Mouse (Mus musculus): Measurements from ENCODE around the gene Med8. TPM values are rescaled to one million over a fixed set of nuclear protein-coding genes. Genes with fewer than 3 reads are reported as not detected.
A peak's percentile ranks its signal among the peaks of the same experiment; 100 is the strongest.

Med8 gene
- polyA plus RNA-seq, 1 experiment from 2014 or later = 105 TPM

DNA sequence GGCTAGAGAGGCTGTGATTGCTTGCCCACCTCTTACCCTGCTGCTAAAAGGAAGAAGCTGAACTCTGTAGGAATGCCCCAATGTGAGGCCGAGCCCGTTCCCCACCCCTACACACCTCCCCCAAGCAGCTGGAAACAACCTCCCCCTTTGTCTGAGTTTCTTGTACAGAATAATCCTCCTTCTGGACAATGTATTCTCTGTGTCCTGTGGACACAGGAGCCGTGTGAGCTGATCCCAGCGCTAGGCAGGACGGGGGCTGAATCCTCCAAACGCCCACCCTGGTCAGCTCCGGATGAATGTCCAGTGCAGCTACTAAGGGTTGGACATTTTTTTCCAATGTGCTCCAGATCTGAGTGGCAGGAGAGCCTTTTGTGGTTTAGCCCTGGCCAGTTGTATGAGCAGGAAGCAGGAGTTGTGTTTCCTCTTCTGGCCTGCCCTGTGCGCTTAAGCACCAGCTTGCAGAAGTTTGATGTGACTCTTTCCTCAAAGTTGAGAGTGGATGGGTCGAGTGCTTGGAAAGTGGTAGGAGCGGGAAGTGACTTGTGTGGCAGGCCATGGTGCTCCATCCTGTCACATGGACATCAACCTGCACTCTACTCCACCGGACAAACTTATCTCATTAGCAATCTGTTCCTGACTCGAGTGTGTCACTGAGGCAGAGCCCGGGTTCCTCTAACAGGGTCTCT is 8.1 kb downstream of the Med8 start:
- 89% methylated on average over 13 of the region's 13 CpGs for WGBS
- H3K36me3 ChIP-seq = peaks cover 79% of the 10 kb centered on the region
- H3K27me3 ChIP-seq = no peaks in the 10 kb centered on the region
- H3K9me3 ChIP-seq = no peaks in the 10 kb centered on the region
- no peaks in the 10 kb centered on the region for H3K4me1 ChIP-seq (replicated peaks)
- no peak overlapping the region for H3K4me3 ChIP-seq
- H3K4me2 ChIP-seq = no peak overlapping the region
- H3K9ac ChIP-seq = no peak overlapping the region
- no peak overlapping the region for H3K27ac ChIP-seq (replicated peaks)
- ATAC-seq (ENCODE audit: low FRiP score, low read depth) = 0 out of 2 replicates have a peak, but pooled peaks have one; percentile 38

DNA sequence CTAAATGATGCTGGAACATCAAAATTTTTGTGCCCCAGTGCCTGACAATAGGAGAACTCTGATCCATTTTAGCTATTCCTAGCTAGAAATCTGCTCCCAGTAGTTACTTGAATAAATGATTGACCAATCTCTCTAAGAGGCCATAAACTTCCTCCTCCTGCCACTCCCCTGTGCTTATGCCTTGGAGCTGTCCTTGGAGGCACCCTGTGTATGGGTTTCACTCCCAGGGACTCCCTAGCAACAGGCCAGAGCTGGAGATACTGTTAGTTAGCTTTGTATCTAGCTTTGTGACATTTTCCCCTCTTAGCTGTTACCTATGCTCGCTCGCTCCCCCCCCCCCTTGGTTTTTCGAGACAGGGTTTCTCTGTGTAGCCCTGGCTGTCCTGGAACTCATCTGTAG is 12.2 kb downstream of the Med8 start:
- Histone ChIP-seq H3K36me3 (peaks cover 48% of the 10 kb centered on the region), H3K4me1 (replicated peaks) (no peaks in the 10 kb centered on the region)
- 97% methylated on average over 3 of the region's 3 CpGs for WGBS

DNA sequence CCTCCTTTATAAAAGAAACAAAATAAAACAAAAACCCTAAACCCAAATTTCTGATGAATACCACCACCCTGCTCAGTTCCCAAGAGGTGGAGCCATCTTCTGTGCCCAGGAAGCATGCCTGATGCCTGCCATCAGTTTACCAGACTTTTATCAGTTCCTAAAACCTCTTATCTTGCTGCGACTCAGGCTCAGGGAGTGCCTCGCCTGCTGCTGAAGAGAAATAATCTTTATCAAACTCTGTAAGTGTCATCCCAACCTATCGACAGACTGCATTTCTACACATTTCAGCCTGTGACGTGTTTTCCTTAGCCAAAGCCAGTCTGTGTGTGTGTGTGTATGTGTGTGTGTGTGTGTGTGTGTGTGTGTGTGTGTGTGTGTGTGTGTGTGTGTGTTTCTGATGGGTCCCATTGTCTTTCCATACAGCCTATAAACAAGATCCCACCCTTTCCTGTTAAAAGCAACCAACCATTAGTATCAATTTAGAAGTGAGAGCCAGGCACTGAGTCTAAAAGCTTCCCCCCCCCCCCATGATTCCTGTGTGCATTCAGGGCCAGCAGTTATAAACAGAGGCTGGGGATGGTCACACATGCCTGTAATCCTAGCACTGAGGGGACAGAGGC is 15.5 kb downstream of the Med8 start:
- ATAC-seq (ENCODE audit: low FRiP score, low read depth) = no peak
- no peak overlapping the region for H3K9ac ChIP-seq
- H3K9me3 ChIP-seq = no peaks in the 10 kb centered on the region
- peaks cover 29% of the 10 kb centered on the region for H3K4me1 ChIP-seq (replicated peaks)
- WGBS = 86% methylated on average over 4 of the region's 4 CpGs
- no peak overlapping the region for H3K4me2 ChIP-seq
- H3K36me3 ChIP-seq = peaks cover 27% of the 10 kb centered on the region
- no peak overlapping the region for H3K4me3 ChIP-seq
- no peaks in the 10 kb centered on the region for H3K27me3 ChIP-seq
- no peak overlapping the region for H3K27ac ChIP-seq (replicated peaks)

More for the DNA sequence above, 12.2 kb downstream of the Med8 start:
- Histone ChIP-seq H3K9ac (no peak overlapping the region), H3K27ac (replicated peaks) (no peak overlapping the region), H3K9me3 (no peaks in the 10 kb centered on the region), H3K4me3 (no peak overlapping the region), H3K27me3 (no peaks in the 10 kb centered on the region), H3K4me2 (no peak overlapping the region)
- no peak for ATAC-seq (ENCODE audit: low FRiP score, low read depth)

DNA sequence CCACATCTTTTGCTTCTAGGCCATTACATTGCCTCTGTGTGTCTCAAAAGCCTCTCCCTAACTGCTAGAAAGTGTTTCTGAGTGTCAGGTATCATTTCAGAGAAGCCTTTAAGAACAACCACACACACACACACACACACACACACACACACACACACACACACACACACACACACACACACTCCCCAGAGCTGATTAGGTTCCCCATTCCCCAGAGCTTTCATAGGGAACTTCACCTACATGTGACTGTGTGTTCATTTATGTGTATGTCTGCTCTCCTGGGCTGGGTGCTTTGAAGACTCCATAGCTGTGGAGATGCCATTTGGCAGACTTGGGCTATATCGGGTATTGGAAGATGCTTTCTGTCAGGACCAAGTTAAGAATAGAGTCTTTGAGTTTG is 16.2 kb downstream of the Med8 start:
- peaks cover 23% of the 10 kb centered on the region for H3K36me3 ChIP-seq
- H3K27ac ChIP-seq (replicated peaks) = no peak overlapping the region
- H3K4me3 ChIP-seq = no peak overlapping the region
- peaks cover 31% of the 10 kb centered on the region for H3K4me1 ChIP-seq (replicated peaks)
- no peaks in the 10 kb centered on the region for H3K9me3 ChIP-seq
- no peak overlapping the region for H3K9ac ChIP-seq
- no peaks in the 10 kb centered on the region for H3K27me3 ChIP-seq
- ATAC-seq (ENCODE audit: low FRiP score, low read depth) = no peak
- H3K4me2 ChIP-seq = no peak overlapping the region
- WGBS = 81% methylated on average over 1 of the region's 1 CpGs

DNA sequence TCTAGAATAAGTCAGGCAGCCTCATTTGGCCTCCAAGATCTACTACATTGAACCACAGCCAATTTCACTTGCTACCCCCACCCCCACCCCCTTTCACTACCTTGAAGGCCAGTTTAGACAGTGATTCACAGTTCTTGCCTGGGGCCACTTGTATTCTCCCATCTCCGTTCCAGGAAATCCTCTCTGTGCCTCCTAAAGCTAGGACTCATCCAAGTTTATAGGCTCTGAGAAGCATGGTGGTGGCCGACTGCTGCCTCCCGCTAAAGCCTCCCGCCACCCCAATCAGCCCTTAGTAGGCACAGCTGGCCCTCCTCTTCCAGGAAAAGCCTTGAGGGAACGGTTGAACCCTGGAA is 18.3 kb downstream of the Med8 start:
- Histone ChIP-seq H3K27me3 (no peaks in the 10 kb centered on the region), H3K9me3 (no peaks in the 10 kb centered on the region), H3K36me3 (peaks cover 21% of the 10 kb centered on the region; the same call in 1 of the 2 replicates), H3K9ac (peak overlapping the region; percentile 68), H3K27ac (replicated peaks) (peak overlapping the region; percentile 81), H3K4me1 (replicated peaks) (peaks cover 31% of the 10 kb centered on the region), H3K4me2 (peak overlapping the region; percentile 97), H3K4me3 (peak overlapping the region; percentile 56)
- WGBS = 2% methylated on average over 5 of the region's 5 CpGs
- ATAC-seq (ENCODE audit: low FRiP score, low read depth) = peak; percentile 10

DNA sequence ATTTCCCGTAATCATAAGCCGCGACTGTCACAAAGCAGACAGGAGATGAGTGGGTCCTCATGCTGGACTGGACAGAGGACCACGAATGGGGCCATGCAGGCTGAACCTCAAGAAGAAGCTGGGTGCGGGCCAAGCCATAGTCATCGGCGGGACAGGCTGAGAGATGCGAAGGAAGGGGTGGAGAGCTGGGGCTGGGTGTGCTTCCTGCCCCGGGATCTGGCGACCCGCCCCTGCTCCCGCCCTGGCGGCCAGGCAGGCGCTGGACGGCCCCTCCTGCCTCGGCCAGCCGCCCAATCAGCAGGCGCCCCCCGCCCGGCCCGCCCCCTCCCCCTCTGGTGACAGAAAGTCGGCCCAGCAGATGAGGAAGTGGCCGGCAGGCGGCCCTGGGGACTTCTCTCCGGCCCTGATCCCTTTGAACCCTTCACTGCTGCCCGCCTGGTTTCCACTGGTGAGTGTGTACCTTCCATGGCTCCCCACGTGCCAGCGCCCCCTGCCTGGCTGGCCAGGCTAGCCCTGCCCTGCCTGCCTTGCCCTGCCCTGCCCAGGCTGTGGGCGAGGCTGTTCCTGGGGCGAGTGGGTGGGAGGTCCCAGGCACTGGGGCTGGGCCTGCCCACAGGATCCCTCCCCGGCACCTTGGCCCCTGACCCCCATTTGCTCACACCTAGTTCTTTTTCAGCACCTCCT is 18.8 kb downstream of the Med8 start, which contains the start of gene Elovl1:
Gene Elovl1, plus strand, starts transcription at position 326 of the 684 bp plus-strand sequence.
- peak within 1 kb of the TSS; percentile 81 for H3K27ac ChIP-seq (replicated peaks)
- H3K36me3 ChIP-seq = peaks cover 17% of the 10 kb centered on the region; the same call in 1 of the 2 replicates
- 0% methylated on average over 27 of the region's 31 CpGs for WGBS
- peak within 1 kb of the TSS; percentile 97 for H3K4me2 ChIP-seq
- peak within 1 kb of the TSS; percentile 68 for H3K9ac ChIP-seq
- peak within 1 kb of the TSS; percentile 56 for H3K4me3 ChIP-seq
- ATAC-seq (ENCODE audit: low FRiP score, low read depth) = peak; percentile 90
- no peaks in the 10 kb centered on the region for H3K27me3 ChIP-seq
- no peaks in the 10 kb centered on the region for H3K9me3 ChIP-seq
- H3K4me1 ChIP-seq (replicated peaks) = peaks cover 31% of the 10 kb centered on the region

DNA sequence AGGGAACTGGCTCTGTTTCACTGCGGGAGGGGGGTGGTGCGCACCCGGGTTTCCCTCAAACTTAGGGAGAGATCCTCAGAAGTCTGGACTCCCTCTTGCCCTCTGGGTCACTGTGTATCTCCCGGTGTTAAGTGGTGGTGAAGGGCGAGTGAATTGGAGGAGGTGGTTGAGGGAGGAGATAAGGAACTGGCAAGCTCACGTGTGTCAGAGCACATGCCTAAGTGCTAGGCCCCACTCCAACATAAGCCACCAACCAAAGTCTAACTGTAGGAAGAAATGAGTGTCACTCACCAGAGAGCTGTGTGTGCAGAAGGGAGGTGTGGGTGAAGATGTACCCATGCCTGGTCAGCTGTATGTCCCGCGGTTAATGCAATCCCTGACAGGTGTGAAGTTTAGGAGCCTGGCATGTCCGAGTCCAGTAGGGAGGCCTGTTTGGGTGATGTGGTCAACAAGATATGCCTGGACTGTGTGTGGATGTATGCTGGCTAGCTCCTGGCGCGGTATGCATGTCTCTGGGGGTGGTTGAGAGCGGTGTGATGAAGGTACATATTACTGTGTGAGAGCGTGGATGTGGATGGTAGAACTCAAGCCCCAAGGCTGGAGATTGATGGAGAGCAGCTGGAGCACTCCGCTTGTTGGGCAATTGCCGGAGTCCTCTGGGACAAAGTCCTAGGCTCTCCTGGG is 19.5 kb downstream of the Med8 start:
- 55% methylated on average over 15 of the region's 15 CpGs for WGBS
- ATAC-seq (ENCODE audit: low FRiP score, low read depth) = no peak
- Histone ChIP-seq H3K4me1 (replicated peaks) (peaks cover 31% of the 10 kb centered on the region), H3K36me3 (peaks cover 17% of the 10 kb centered on the region; the same call in 1 of the 2 replicates), H3K27me3 (no peaks in the 10 kb centered on the region), H3K9ac (peak overlapping the region; percentile 68), H3K4me3 (peak overlapping the region; percentile 56), H3K4me2 (peak overlapping the region; percentile 97), H3K27ac (replicated peaks) (peak overlapping the region; percentile 81; the same call in 1 of the 2 replicates), H3K9me3 (no peaks in the 10 kb centered on the region)

DNA sequence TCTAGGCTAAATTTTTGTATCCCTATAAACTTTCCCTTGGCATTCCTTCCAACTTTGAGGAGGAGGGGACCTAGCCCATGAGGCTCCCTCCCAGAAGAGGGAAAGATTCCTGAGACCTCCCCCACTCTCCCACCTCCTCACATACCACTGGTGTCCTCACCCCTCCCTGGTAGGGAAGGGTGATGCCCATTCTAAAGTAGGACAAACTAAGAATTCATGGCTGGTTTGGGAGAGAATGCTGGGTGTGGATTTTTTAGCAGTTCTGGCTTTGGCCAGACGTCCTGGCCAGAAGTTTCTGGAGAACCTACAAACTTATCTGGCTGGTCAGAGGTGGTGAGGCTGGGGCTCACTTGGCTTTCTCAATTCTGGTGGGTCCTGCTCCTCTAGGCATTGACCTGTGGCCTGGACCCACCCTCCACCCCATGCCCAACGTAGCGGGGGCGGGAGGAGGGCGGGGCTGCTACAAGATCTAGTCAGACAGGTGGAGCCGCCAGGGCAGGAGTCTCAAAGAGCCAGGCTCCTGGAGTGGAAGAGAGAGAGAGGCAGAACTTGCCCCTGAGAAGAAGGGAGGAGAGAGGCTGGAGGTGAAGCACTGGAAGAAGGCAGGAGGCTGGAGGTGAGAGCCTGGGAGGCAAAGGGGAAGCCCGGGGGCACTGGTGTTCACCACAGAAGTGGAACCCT is 20.2 kb downstream of the Med8 start:
- no peak overlapping the region for H3K4me3 ChIP-seq
- H3K4me2 ChIP-seq = peak overlapping the region; percentile 97
- H3K9me3 ChIP-seq = no peaks in the 10 kb centered on the region
- peaks cover 15% of the 10 kb centered on the region; the same call in 1 of the 2 replicates for H3K36me3 ChIP-seq
- H3K27me3 ChIP-seq = no peaks in the 10 kb centered on the region
- ATAC-seq (ENCODE audit: low FRiP score, low read depth) = no peak
- 66% methylated on average over 7 of the region's 7 CpGs for WGBS
- H3K27ac ChIP-seq (replicated peaks) = no peak overlapping the region
- H3K4me1 ChIP-seq (replicated peaks) = peaks cover 31% of the 10 kb centered on the region
- H3K9ac ChIP-seq = no peak overlapping the region

DNA sequence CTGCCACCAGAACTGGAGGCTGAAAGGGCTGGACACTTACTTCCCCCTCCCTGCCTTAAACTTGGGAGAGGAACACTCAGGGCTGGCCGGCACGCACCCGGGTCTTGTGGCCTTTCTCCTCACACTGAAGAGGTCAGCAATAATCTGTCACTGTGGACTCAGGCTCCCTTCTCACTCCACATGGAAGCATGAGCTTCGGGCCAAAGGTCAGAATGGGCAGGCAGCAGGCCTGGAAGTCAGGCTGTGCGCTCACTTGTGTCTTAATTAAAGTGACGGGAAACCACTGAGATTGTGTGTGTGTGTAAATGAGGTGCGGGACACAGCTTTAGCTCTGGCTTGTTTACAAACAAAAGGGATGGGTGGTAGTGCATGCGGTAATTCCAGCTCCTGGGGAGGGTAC is 23.2 kb downstream of the Med8 start:
- H3K4me3 ChIP-seq = no peak overlapping the region
- H3K4me2 ChIP-seq = no peak overlapping the region
- WGBS = 55% methylated on average over 8 of the region's 8 CpGs
- H3K27ac ChIP-seq (replicated peaks) = no peak overlapping the region
- no peaks in the 10 kb centered on the region for H3K9me3 ChIP-seq
- H3K9ac ChIP-seq = no peak overlapping the region
- ATAC-seq (ENCODE audit: low FRiP score, low read depth) = no peak
- H3K4me1 ChIP-seq (replicated peaks) = peaks cover 49% of the 10 kb centered on the region
- no peaks in the 10 kb centered on the region for H3K27me3 ChIP-seq
- H3K36me3 ChIP-seq = peaks cover 15% of the 10 kb centered on the region; the same call in 1 of the 2 replicates

DNA sequence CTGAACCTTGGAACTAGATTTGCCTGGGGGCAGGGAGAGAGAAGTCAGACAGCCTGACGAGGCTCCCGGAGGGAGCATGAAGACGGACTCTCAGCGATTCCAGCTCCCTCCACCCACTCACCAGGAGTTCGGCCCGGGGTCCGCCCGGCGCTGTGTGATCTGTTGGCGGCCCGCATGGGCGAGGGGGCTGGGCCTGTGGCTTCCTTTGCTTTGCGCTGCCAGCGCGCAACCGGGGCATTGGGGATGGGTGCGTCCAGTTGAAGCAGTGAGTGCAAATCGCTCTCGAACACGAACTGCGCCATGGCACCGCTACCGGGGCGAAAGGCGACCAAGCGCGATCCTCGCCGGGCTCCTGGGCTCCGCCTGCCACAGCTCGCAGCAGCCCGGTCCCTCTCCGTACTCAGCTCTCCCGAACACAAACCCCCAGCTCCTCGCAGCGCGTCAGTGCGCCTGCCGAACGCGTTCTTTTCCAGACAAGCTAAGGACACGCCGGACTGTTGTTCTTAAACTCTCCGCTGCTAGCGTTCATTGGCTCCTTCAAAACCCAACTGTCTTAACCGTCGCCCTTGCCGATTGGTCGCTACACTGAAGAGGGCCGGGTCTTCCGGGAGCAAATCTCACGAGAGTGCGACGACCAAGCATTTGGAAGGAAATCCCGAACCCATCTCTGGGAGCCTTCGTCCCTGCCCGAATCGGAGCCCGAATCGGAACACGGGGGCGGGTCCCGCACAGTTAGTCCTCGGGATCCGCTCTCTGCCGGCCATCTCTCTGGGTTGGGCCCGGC is 27.9 kb downstream of the Med8 start, which contains the start of gene Cdc20:
Gene Cdc20, minus strand, starts transcription at position 533 of the 784 bp plus-strand sequence.
- no peaks in the 10 kb centered on the region for H3K9me3 ChIP-seq
- H3K4me1 ChIP-seq (replicated peaks) = peaks cover 31% of the 10 kb centered on the region
- peak within 1 kb of the TSS; percentile 60 for H3K9ac ChIP-seq
- peak within 1 kb of the TSS; percentile 45 for H3K4me3 ChIP-seq
- peak; percentile 95 for ATAC-seq (ENCODE audit: low FRiP score, low read depth)
- no peaks in the 10 kb centered on the region for H3K27me3 ChIP-seq
- H3K4me2 ChIP-seq = peak within 1 kb of the TSS; percentile 93
- under 1% methylated on average over 66 of the region's 67 CpGs for WGBS
- H3K36me3 ChIP-seq = peaks cover 4% of the 10 kb centered on the region; the same call in 1 of the 2 replicates
- peak within 1 kb of the TSS; percentile 88 for H3K27ac ChIP-seq (replicated peaks)
